Mouse (Mus musculus) G1E (cell line): ENCODE measurements at regions not wholly inside any gene's neighbourhood (a gene's known extent, or its start where the extent isn't known, plus 50 kb on each side); places are given as distances from the start of the nearest gene placed in this dataset.

Source experiments
- ATAC-seq: 2 replicates; pipeline ENCODE4 v1.8.0; 2016; ENCODE audit warnings: mild to moderate bottlenecking; ENCODE audit not compliant: insufficient number of reproducible peaks, poor library complexity, low FRiP score, severe bottlenecking; ENCODE audit errors: extremely low read depth
- DNase-seq: peaks from one replicate; pipeline ENCODE4 v3.0.0; 2012; ENCODE audit warnings: low spot score
- H3K27me3 ChIP-seq: 2 replicates; pipeline ENCODE4 v1.6.1; 2012; ENCODE audit warnings: mild to moderate bottlenecking, low read length, inconsistent platforms; ENCODE audit not compliant: insufficient read depth
- H3K36me3 ChIP-seq: replicated peaks from 2 replicates; pipeline ENCODE3; 2012; ENCODE audit warnings: mild to moderate bottlenecking, inconsistent platforms
- H3K4me1 ChIP-seq: 2 replicates; pipeline ENCODE4 v1.6.1; 2012; ENCODE audit warnings: low read depth, low read length, inconsistent platforms, mixed read lengths; ENCODE audit not compliant: insufficient read depth
- H3K4me3 ChIP-seq: 2 replicates; pipeline ENCODE4 v1.5.1; 2012; ENCODE audit warnings: low read depth, mild to moderate bottlenecking, inconsistent platforms, low read length, moderate library complexity, mixed read lengths
- H3K9me3 ChIP-seq: replicated peaks from 2 replicates; pipeline ENCODE4 v1.6.1; 2012; ENCODE audit warnings: inconsistent platforms
- CTCF ChIP-seq: IDR thresholded peaks from 2 replicates; pipeline ENCODE4 v1.5.1; 2012; ENCODE audit warnings: low read depth, low read length, inconsistent platforms, mixed read lengths
- GATA1 ChIP-seq: IDR thresholded peaks from 2 replicates; pipeline ENCODE4 v1.6.1; 2012; ENCODE audit warnings: borderline replicate concordance, low read length, inconsistent platforms, mixed read lengths
- GATA2 ChIP-seq: IDR thresholded peaks from 2 replicates; pipeline ENCODE4 v1.6.1; 2012; ENCODE audit warnings: low read depth, low read length, inconsistent platforms, borderline replicate concordance
- POLR2AphosphoS5 ChIP-seq: IDR thresholded peaks from 2 replicates; pipeline ENCODE4 v1.6.1; 2012; ENCODE audit warnings: low read depth, low read length, inconsistent platforms; ENCODE audit not compliant: insufficient replicate concordance
- TAL1 ChIP-seq: conservative IDR thresholded peaks from 2 replicates; pipeline ENCODE4 v1.6.1; 2012; ENCODE audit warnings: low read depth, low read length, inconsistent platforms, mixed read lengths

GRCm38 (mm10) chr8:10919620-10920019 is 88.6 kb downstream of the Irs2 start:
- Histone ChIP-seq H3K4me3 (no peak overlapping the region), H3K4me1 (peaks cover 30% of the 10 kb centered on the region), H3K9me3 (no peaks in the 10 kb centered on the region), H3K27me3 (peaks cover 24% of the 10 kb centered on the region), H3K36me3 (no peaks in the 10 kb centered on the region)
- ATAC-seq (no peak), DNase-seq (no peak)
- no peak for TF ChIP-seq POLR2AphosphoS5
- no peak for TF ChIP-seq GATA2
- no peak for TF ChIP-seq CTCF
- no peak for TF ChIP-seq TAL1
- TF ChIP-seq GATA1: no peak

- H3K27me3 ChIP-seq: peaks cover 31% of the 10 kb centered on the region
- no peak overlapping the region for H3K4me3 ChIP-seq
- no peak for TF ChIP-seq CTCF
- TF ChIP-seq GATA2: no peak
- TF ChIP-seq TAL1: no peak
- no peak for TF ChIP-seq GATA1
- TF ChIP-seq POLR2AphosphoS5: no peak
- no peaks in the 10 kb centered on the region for H3K36me3 ChIP-seq
- peaks cover 24% of the 10 kb centered on the region for H3K4me1 ChIP-seq
- no peak for DNase-seq
- no peaks in the 10 kb centered on the region for H3K9me3 ChIP-seq
- ATAC-seq: no peak
Measured at GRCm38 (mm10) chr8:10918403-10919035, 89.7 kb downstream of the Irs2 start.

GRCm38 (mm10) chr8:10914616-10915015 is 93.6 kb downstream of the Irs2 start:
- ATAC-seq (no peak), DNase-seq (no peak)
- no peaks in the 10 kb centered on the region for H3K9me3 ChIP-seq
- H3K4me3 ChIP-seq: no peak overlapping the region
- peaks cover 7% of the 10 kb centered on the region for H3K4me1 ChIP-seq
- H3K36me3 ChIP-seq: no peaks in the 10 kb centered on the region
- no peak for TF ChIP-seq GATA1
- no peak for TF ChIP-seq CTCF
- TF ChIP-seq POLR2AphosphoS5: no peak
- no peak for TF ChIP-seq TAL1
- TF ChIP-seq GATA2: no peak
- H3K27me3 ChIP-seq: peaks cover 68% of the 10 kb centered on the region

- Histone ChIP-seq H3K27me3 (peaks cover 73% of the 10 kb centered on the region), H3K4me1 (peaks cover 3% of the 10 kb centered on the region; the same call in 1 of the 2 replicates), H3K4me3 (no peak overlapping the region), H3K36me3 (no peaks in the 10 kb centered on the region), H3K9me3 (no peaks in the 10 kb centered on the region)
- ATAC-seq (no peak), DNase-seq (no peak)
- TF ChIP-seq TAL1 (no peak), GATA1 (no peak), POLR2AphosphoS5 (no peak), GATA2 (no peak), CTCF (no peak)
Measured at GRCm38 (mm10) chr8:10912436-10912835, 95.8 kb downstream of the Irs2 start.

GRCm38 (mm10) chr8:10911371-10911770 is 96.9 kb downstream of the Irs2 start:
- Histone ChIP-seq H3K4me3 (no peak overlapping the region), H3K4me1 (peaks cover 3% of the 10 kb centered on the region; the same call in 1 of the 2 replicates), H3K9me3 (no peaks in the 10 kb centered on the region), H3K27me3 (peaks cover 73% of the 10 kb centered on the region), H3K36me3 (no peaks in the 10 kb centered on the region)
- DNase-seq (no peak), ATAC-seq (no peak)
- TF ChIP-seq TAL1: no peak
- TF ChIP-seq CTCF: no peak
- TF ChIP-seq GATA1: no peak
- no peak for TF ChIP-seq POLR2AphosphoS5
- no peak for TF ChIP-seq GATA2

GRCm38 (mm10) chr8:10910954-10911353 is 97.3 kb downstream of the Irs2 start:
- H3K9me3 ChIP-seq: no peaks in the 10 kb centered on the region
- peaks cover 74% of the 10 kb centered on the region for H3K27me3 ChIP-seq
- TF ChIP-seq CTCF: no peak
- TF ChIP-seq POLR2AphosphoS5: no peak
- TF ChIP-seq GATA2: no peak
- TF ChIP-seq GATA1: no peak
- no peak for TF ChIP-seq TAL1
- peaks cover 3% of the 10 kb centered on the region; the same call in 1 of the 2 replicates for H3K4me1 ChIP-seq
- no peaks in the 10 kb centered on the region for H3K36me3 ChIP-seq
- DNase-seq: no peak
- H3K4me3 ChIP-seq: no peak overlapping the region
- ATAC-seq: no peak
